ENCODE assay signal across 8 mouse cellular contexts in genomic region chr4:129625496-129625895, GRCm38 (mm10). TPM values are rescaled to one million over a fixed set of nuclear protein-coding genes. Genes with fewer than 3 reads are reported as not detected.
DNase-seq lines count a peak whose midpoint lies in the region; ATAC-seq and TF ChIP-seq lines count a peak whose summit lies in the region.

No protein-coding gene starts in this region.

- WGBS in heart, embryonic 11.5 days (ENCODE audit: insufficient replicate concordance) = 43% methylated on average over 4 of the region's 4 CpGs
- WGBS in forebrain, embryonic 15.5 days = 47% methylated on average over 4 of the region's 4 CpGs
- WGBS in liver, embryonic 13.5 days (ENCODE audit: insufficient replicate concordance) = 41% methylated on average over 4 of the region's 4 CpGs

- H3K27me3 ChIP-seq in heart, embryonic 11.5 days (ENCODE audit: control insufficient read depth, insufficient read depth, low read length) = no peaks in the 10 kb centered on the region
- H3K27me3 ChIP-seq in CH12.LX (replicated peaks) = no peaks in the 10 kb centered on the region
- H3K27me3 ChIP-seq in forebrain, embryonic 15.5 days = no peaks in the 10 kb centered on the region
- no peaks in the 10 kb centered on the region for H3K27me3 ChIP-seq in liver, embryonic 13.5 days

- no peaks in the 10 kb centered on the region for H3K79me2 ChIP-seq in CH12.LX (replicated peaks; ENCODE audit: control insufficient read depth, extremely low read depth, insufficient read depth, poor library complexity, severe bottlenecking)

- H3K9ac ChIP-seq in heart, embryonic 11.5 days (ENCODE audit: low read depth, low read length) = no peak overlapping the region; the same call in 1 of the 2 replicates
- no peak overlapping the region for H3K9ac ChIP-seq in CH12.LX (ENCODE audit: insufficient read depth, low read depth)
- no peak overlapping the region for H3K9ac ChIP-seq in forebrain, embryonic 15.5 days (replicated peaks)
- peak overlapping the region; percentile 64; the same call in 1 of the 2 replicates for H3K9ac ChIP-seq in liver, embryonic 13.5 days

- no peak for ATAC-seq in heart, embryonic 11.5 days (replicated peaks; ENCODE audit: insufficient number of reproducible peaks, low FRiP score, low TSS enrichment)
- ATAC-seq in forebrain, embryonic 15.5 days (replicated peaks) = no peak
- no peak for ATAC-seq in liver, embryonic 13.5 days (ENCODE audit: low read depth)

- TF ChIP-seq POLR2A in CH12.LX (IDR thresholded peaks at IDR 0.05; ENCODE audit: low read depth, low read length) = no peak

- intact Hi-C loops in heart, postnatal 10 days (cut with DNase I) = no loop called here

- in situ Hi-C loops in CH12.LX (cut with MboI; ENCODE audit: low pct_ligation_motif_present, low pct_unique_long_range_greater_than_20kb, low sequenced_read_pairs) = no loop called here

- DNase-seq in heart, postnatal 10 days = no peak
- DNase-seq in CH12.LX (ENCODE audit: extremely low read depth) = no peak
- DNase-seq in liver, embryonic 13.5 days = no peak
- no peak for DNase-seq in right cerebral cortex, postnatal 14 days
- DNase-seq in adrenal gland, adult 2 months = no peak
- no peak for DNase-seq in right cerebral cortex, postnatal 36 days (ENCODE audit: low spot score in 2 of 2)

- H3K9me3 ChIP-seq in heart, embryonic 11.5 days (replicated peaks; ENCODE audit: control insufficient read depth, low read length) = no peaks in the 10 kb centered on the region
- H3K9me3 ChIP-seq in CH12.LX (replicated peaks; ENCODE audit: low read length) = no peaks in the 10 kb centered on the region
- H3K9me3 ChIP-seq in forebrain, embryonic 15.5 days = no peaks in the 10 kb centered on the region
- no peaks in the 10 kb centered on the region for H3K9me3 ChIP-seq in liver, embryonic 13.5 days (replicated peaks)

- no peak for TF ChIP-seq RAD21 in CH12.LX (IDR thresholded peaks at IDR 0.05; ENCODE audit: low read depth, low read length)

- no peak overlapping the region for H3K27ac ChIP-seq in heart, embryonic 11.5 days (ENCODE audit: low read depth, low read length)
- peak overlapping the region; percentile 66; the same call in 1 of the 2 replicates for H3K27ac ChIP-seq in CH12.LX (ENCODE audit: insufficient read depth, low read depth)
- H3K27ac ChIP-seq in forebrain, embryonic 15.5 days (replicated peaks) = peak overlapping the region; percentile 93
- peak overlapping the region; percentile 88 for H3K27ac ChIP-seq in liver, embryonic 13.5 days

- peak overlapping the region; percentile 84 for H3K4me2 ChIP-seq in heart, embryonic 11.5 days
- H3K4me2 ChIP-seq in CH12.LX (ENCODE audit: insufficient read depth, low read depth, poor library complexity, severe bottlenecking) = no peak overlapping the region
- peak overlapping the region; percentile 72; the same call in 1 of the 2 replicates for H3K4me2 ChIP-seq in forebrain, embryonic 15.5 days (replicated peaks)
- peak overlapping the region; percentile 75 for H3K4me2 ChIP-seq in liver, embryonic 13.5 days

- H3K4me1 ChIP-seq in heart, embryonic 11.5 days (ENCODE audit: control insufficient read depth, insufficient read depth, low read length) = peaks cover 22% of the 10 kb centered on the region
- peaks cover 10 to 54% of the 10 kb centered on the region in 2 experiments for H3K4me1 ChIP-seq in CH12.LX (ENCODE audit: control insufficient read depth in 1 of 2, insufficient read depth in 2 of 2)
- H3K4me1 ChIP-seq in forebrain, embryonic 15.5 days = peaks cover 32% of the 10 kb centered on the region
- peaks cover 55% of the 10 kb centered on the region for H3K4me1 ChIP-seq in liver, embryonic 13.5 days (replicated peaks)

- no peak overlapping the region for H3K4me3 ChIP-seq in heart, embryonic 11.5 days (ENCODE audit: low read depth, low read length)
- no peak overlapping the region for H3K4me3 ChIP-seq in CH12.LX (replicated peaks in 1 of 3; ENCODE audit: low read depth in 2 of 3, low read length in 2 of 3, poor library complexity in 1 of 3)
- H3K4me3 ChIP-seq in forebrain, embryonic 15.5 days = no peak overlapping the region
- no peak overlapping the region for H3K4me3 ChIP-seq in liver, embryonic 13.5 days (replicated peaks)

- no peak for TF ChIP-seq EP300 in CH12.LX (IDR thresholded peaks at IDR 0.05; ENCODE audit: low read length)

- dilution Hi-C loops in CH12.LX (cut with MboI; ENCODE audit: extremely low pct_ligation_motif_present, extremely low pct_unique_long_range_greater_than_20kb, low sequenced_read_pairs) = no loop called here

- TF ChIP-seq CTCF in CH12.LX (conservative IDR thresholded peaks at IDR 0.05 in 1 of 2, IDR thresholded peaks at IDR 0.05 in 1 of 2; ENCODE audit: low read depth in 2 of 2, low read length in 2 of 2) = no peak

- peaks cover 29% of the 10 kb centered on the region for H3K36me3 ChIP-seq in heart, embryonic 11.5 days (ENCODE audit: control insufficient read depth, insufficient read depth, low read length)
- peaks cover 44 to 63% of the 10 kb centered on the region in 2 experiments for H3K36me3 ChIP-seq in CH12.LX (replicated peaks in 1 of 2; ENCODE audit: control insufficient read depth in 1 of 2, insufficient read depth in 1 of 2, low read length in 1 of 2)
- peaks cover 44% of the 10 kb centered on the region for H3K36me3 ChIP-seq in forebrain, embryonic 15.5 days
- peaks cover 46% of the 10 kb centered on the region for H3K36me3 ChIP-seq in liver, embryonic 13.5 days

TF ChIP-seq in CH12.LX, 34 proteins besides CTCF, POLR2A, EP300 and RAD21 (continues in another document):
- TF ChIP-seq PAX5 (IDR thresholded peaks at IDR 0.05; ENCODE audit: low read length) (no peak), KAT2A (IDR thresholded peaks at IDR 0.05; ENCODE audit: insufficient replicate concordance, low read length) (no peak), IRF4 (IDR thresholded peaks at IDR 0.05; ENCODE audit: low read depth, low read length) (no peak), NRF1 (IDR thresholded peaks at IDR 0.05; ENCODE audit: low read depth, low read length) (no peak), JUN (IDR thresholded peaks at IDR 0.05; ENCODE audit: insufficient read depth, low read depth, low read length) (no peak), TBP (conservative IDR thresholded peaks at IDR 0.05; ENCODE audit: low read depth, low read length) (no peak), MAFK (IDR thresholded peaks at IDR 0.05; ENCODE audit: insufficient replicate concordance, low read length) (no peak)

RNA-seq across cellular contexts. Expression of gene Ccdc28b, which starts 1.7 kb away (rescaled TPM):
- 41.4 and 46.5 TPM in 2 replicates for polyA plus RNA-seq in heart, embryonic 11.5 days (2014; fragmentation: Nextera tagmentation; extraction: Ambion mirVana)
- 10 to 100 TPM; 35.0 to 41.0 TPM for total RNA-seq in heart, postnatal 10 days (2021)
- total RNA-seq in CH12.LX (2012; rRNA removed) = 24.0 and 24.2 TPM in 2 replicates
- 27.3 and 35.5 TPM in 2 replicates for total RNA-seq in CH12.LX (2014; rRNA removed)
- polyA plus RNA-seq in CH12.LX (2012; ENCODE audit: insufficient read length, low read depth) = 26.6 and 28.0 TPM in 2 replicates
- 119 and 124 TPM in 2 replicates for polyA plus RNA-seq in forebrain, embryonic 15.5 days (2015; fragmentation: Nextera tagmentation; extraction: Ambion mirVana)
- polyA plus RNA-seq in liver, embryonic 13.5 days (2015; fragmentation: Nextera tagmentation; extraction: Ambion mirVana) = 13.9 and 14.8 TPM in 2 replicates
- 10 to 100 TPM; 22.1 to 33.4 TPM for total RNA-seq in adrenal gland, adult 2 months (2021)
- 23.9 and 24.3 TPM in 2 replicates for polyA plus RNA-seq in adrenal gland, adult 2 months (2012; rRNA removed)

RNA-seq across cellular contexts. Expression of gene Iqcc, which starts 6.6 kb away (rescaled TPM):
- polyA plus RNA-seq in heart, embryonic 11.5 days (2014; fragmentation: Nextera tagmentation; extraction: Ambion mirVana) = 23.3 and 24.5 TPM in 2 replicates
- 10 to 100 TPM; 13.1 to 18.2 TPM for total RNA-seq in heart, postnatal 10 days (2021)
- total RNA-seq in CH12.LX (2012; rRNA removed) (24.3 and 27.0 TPM in 2 replicates), CH12.LX (2014; rRNA removed) (15.9 and 18.4 TPM in 2 replicates)
- polyA plus RNA-seq in CH12.LX (2012; ENCODE audit: insufficient read length, low read depth) = 13.5 and 14.1 TPM in 2 replicates
- 31.4 and 32.5 TPM in 2 replicates for polyA plus RNA-seq in forebrain, embryonic 15.5 days (2015; fragmentation: Nextera tagmentation; extraction: Ambion mirVana)
- 11.0 TPM in 2 replicates for polyA plus RNA-seq in liver, embryonic 13.5 days (2015; fragmentation: Nextera tagmentation; extraction: Ambion mirVana)
- 10 to 100 TPM; 28.2 to 32.0 TPM for total RNA-seq in adrenal gland, adult 2 months (2021)
- 56.0 and 63.9 TPM in 2 replicates for polyA plus RNA-seq in adrenal gland, adult 2 months (2012; rRNA removed)

RNA-seq across cellular contexts. Expression of gene Dcdc2b, which starts 11.4 kb away (rescaled TPM):
- polyA plus RNA-seq in heart, embryonic 11.5 days (2014; fragmentation: Nextera tagmentation; extraction: Ambion mirVana) = 1.1 and 2.7 TPM in 2 replicates
- total RNA-seq in heart, postnatal 10 days (2021) = under 1 TPM; 0.52 to 0.84 TPM
- total RNA-seq in CH12.LX (2012; rRNA removed) = 0.59 and 1.6 TPM in 2 replicates
- total RNA-seq in CH12.LX (2014; rRNA removed) = not detected in 2 replicates
- polyA plus RNA-seq in CH12.LX (2012; ENCODE audit: insufficient read length, low read depth) = 0.66 and 1.1 TPM in 2 replicates
- 3.5 and 3.7 TPM in 2 replicates for polyA plus RNA-seq in forebrain, embryonic 15.5 days (2015; fragmentation: Nextera tagmentation; extraction: Ambion mirVana)
- polyA plus RNA-seq in liver, embryonic 13.5 days (2015; fragmentation: Nextera tagmentation; extraction: Ambion mirVana) = 0.31 and 0.51 TPM in 2 replicates
- 1 to 10 TPM; 1.8 to 2.4 TPM for total RNA-seq in adrenal gland, adult 2 months (2021)
- 4.5 and 7.4 TPM in 2 replicates for polyA plus RNA-seq in adrenal gland, adult 2 months (2012; rRNA removed)

RNA-seq across cellular contexts. Expression of gene Txlna, which starts 15.4 kb away (rescaled TPM):
- 58.3 and 60.2 TPM in 2 replicates for polyA plus RNA-seq in heart, embryonic 11.5 days (2014; fragmentation: Nextera tagmentation; extraction: Ambion mirVana)
- total RNA-seq in heart, postnatal 10 days (2021) = 10 to 100 TPM; 34.1 to 39.7 TPM
- total RNA-seq in CH12.LX (2012; rRNA removed) (51.8 and 68.2 TPM in 2 replicates), CH12.LX (2014; rRNA removed) (50.0 and 52.2 TPM in 2 replicates)
- 64.7 and 103 TPM in 2 replicates for polyA plus RNA-seq in CH12.LX (2012; ENCODE audit: insufficient read length, low read depth)
- 64.7 and 68.3 TPM in 2 replicates for polyA plus RNA-seq in forebrain, embryonic 15.5 days (2015; fragmentation: Nextera tagmentation; extraction: Ambion mirVana)
- 30.7 and 35.1 TPM in 2 replicates for polyA plus RNA-seq in liver, embryonic 13.5 days (2015; fragmentation: Nextera tagmentation; extraction: Ambion mirVana)
- total RNA-seq in adrenal gland, adult 2 months (2021) = 10 to 100 TPM; 56.0 to 66.6 TPM
- 25.2 and 28.9 TPM in 2 replicates for polyA plus RNA-seq in adrenal gland, adult 2 months (2012; rRNA removed)

RNA-seq across cellular contexts. Expression of gene Tmem234, which starts 25.0 kb away (rescaled TPM):
- 170 and 177 TPM in 2 replicates for polyA plus RNA-seq in heart, embryonic 11.5 days (2014; fragmentation: Nextera tagmentation; extraction: Ambion mirVana)
- total RNA-seq in heart, postnatal 10 days (2021) = 10 to 100 TPM; 61.7 to 63.5 TPM
- total RNA-seq in CH12.LX (2012; rRNA removed) = 111 and 121 TPM in 2 replicates
- 97.6 and 104 TPM in 2 replicates for total RNA-seq in CH12.LX (2014; rRNA removed)
- 112 and 113 TPM in 2 replicates for polyA plus RNA-seq in CH12.LX (2012; ENCODE audit: insufficient read length, low read depth)
- polyA plus RNA-seq in forebrain, embryonic 15.5 days (2015; fragmentation: Nextera tagmentation; extraction: Ambion mirVana) = 160 and 165 TPM in 2 replicates
- polyA plus RNA-seq in liver, embryonic 13.5 days (2015; fragmentation: Nextera tagmentation; extraction: Ambion mirVana) = 142 and 153 TPM in 2 replicates
- 100 to 1,000 TPM in 1 of 2 experiments, 10 to 100 TPM in 1; 90.9 to 100 TPM for total RNA-seq in adrenal gland, adult 2 months (2021)
- polyA plus RNA-seq in adrenal gland, adult 2 months (2012; rRNA removed) = 108 and 125 TPM in 2 replicates
